Mouse (Mus musculus) 3134 (cell line): ENCODE results near the gene Tango2.

ENCODE experiments used
- DNase-seq: peaks from one replicate; pipeline ENCODE4 v3.0.0-alpha.2; 2011; ENCODE audit warnings: low spot score; ENCODE audit not compliant: insufficient read length; ENCODE audit errors: extremely low read depth

The Tango2 gene

GRCm38 (mm10) chr16:18347931-18348600 is at the start of gene Tango2, which contains the start of gene Arvcf:
Gene Tango2, minus strand, starts transcription at chr16:18348103.
Gene Arvcf, plus strand, starts transcription at chr16:18348182.
- DNase-seq = peak; percentile 91

- no peak for DNase-seq
Observed at GRCm38 (mm10) chr16:18396791-18397621, 49.1 kb upstream of the Tango2 start.

GRCm38 (mm10) chr16:18396201-18396600 is 48.3 kb upstream of the Tango2 start:
- peak; percentile 83 for DNase-seq

- no peak for DNase-seq
Observed at GRCm38 (mm10) chr16:18395620-18396036, 47.7 kb upstream of the Tango2 start.

- DNase-seq = no peak
Observed at GRCm38 (mm10) chr16:18394777-18395619, 47.1 kb upstream of the Tango2 start.

GRCm38 (mm10) chr16:18394056-18394455 is 46.2 kb upstream of the Tango2 start:
- DNase-seq = no peak

- no peak for DNase-seq
Observed at GRCm38 (mm10) chr16:18393595-18393994, 45.7 kb upstream of the Tango2 start.

- peak; percentile 95 for DNase-seq
Observed at GRCm38 (mm10) chr16:18392469-18393426, 44.8 kb upstream of the Tango2 start.

- no peak for DNase-seq
Observed at GRCm38 (mm10) chr16:18391728-18392127, 43.8 kb upstream of the Tango2 start.

- no peak for DNase-seq
Observed at GRCm38 (mm10) chr16:18391127-18391526, 43.2 kb upstream of the Tango2 start.

GRCm38 (mm10) chr16:18390399-18390798 is 42.5 kb upstream of the Tango2 start:
- no peak for DNase-seq

GRCm38 (mm10) chr16:18388583-18389435 is 40.9 kb upstream of the Tango2 start:
- no peak for DNase-seq

- DNase-seq = no peak
Observed at GRCm38 (mm10) chr16:18387704-18388582, 40.0 kb upstream of the Tango2 start.

GRCm38 (mm10) chr16:18386972-18387371 is 39.1 kb upstream of the Tango2 start:
- DNase-seq = no peak

- DNase-seq = peak; percentile 69
Observed at GRCm38 (mm10) chr16:18386451-18386850, 38.5 kb upstream of the Tango2 start.

GRCm38 (mm10) chr16:18385411-18385810 is 37.5 kb upstream of the Tango2 start:
- no peak for DNase-seq

- DNase-seq = no peak
Observed at GRCm38 (mm10) chr16:18384659-18385058, 36.8 kb upstream of the Tango2 start.

GRCm38 (mm10) chr16:18384211-18384610 is 36.3 kb upstream of the Tango2 start:
- no peak for DNase-seq
